Mouse (Mus musculus) c-Kit-positive CD71-positive TER-119-positive erythroid progenitor cells, embryonic 14.5 days (primary cell): ENCODE measurements around the gene Tsfm.

Experiments used
- DNase-seq: peaks from one replicate; pipeline ENCODE4 v3.0.0-alpha.2; 2013; ENCODE audit warnings: low spot score

Tsfm gene

DNA sequence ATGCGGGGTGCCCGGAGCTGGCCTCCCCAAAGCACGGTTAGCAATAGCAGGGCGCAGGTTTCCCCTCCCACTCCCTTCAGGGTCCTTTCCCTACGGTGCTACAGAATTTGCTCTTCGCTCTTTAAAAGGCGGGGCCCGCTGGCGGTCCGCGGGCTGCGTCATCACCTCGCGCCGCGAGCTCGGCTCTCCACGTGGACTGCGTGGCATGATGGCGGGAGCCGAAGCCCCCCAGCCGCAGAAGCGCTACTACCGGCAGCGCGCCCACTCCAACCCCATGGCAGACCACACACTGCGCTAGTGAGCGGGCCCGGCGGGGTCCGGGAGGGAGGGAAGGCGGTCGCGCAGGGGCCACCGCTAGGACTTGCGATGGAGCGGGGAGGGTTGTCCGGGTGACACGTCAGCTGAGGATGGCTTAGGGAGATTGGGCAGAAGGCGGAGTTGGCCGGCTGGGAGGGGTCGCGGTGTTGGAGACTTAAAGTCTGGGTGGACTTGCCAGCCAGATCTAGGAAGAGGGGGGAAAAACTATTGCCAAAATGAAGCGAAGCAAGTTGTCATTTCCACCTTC lies 11.2 kb upstream of the Tsfm start:
- peak; percentile 77 for DNase-seq

DNA sequence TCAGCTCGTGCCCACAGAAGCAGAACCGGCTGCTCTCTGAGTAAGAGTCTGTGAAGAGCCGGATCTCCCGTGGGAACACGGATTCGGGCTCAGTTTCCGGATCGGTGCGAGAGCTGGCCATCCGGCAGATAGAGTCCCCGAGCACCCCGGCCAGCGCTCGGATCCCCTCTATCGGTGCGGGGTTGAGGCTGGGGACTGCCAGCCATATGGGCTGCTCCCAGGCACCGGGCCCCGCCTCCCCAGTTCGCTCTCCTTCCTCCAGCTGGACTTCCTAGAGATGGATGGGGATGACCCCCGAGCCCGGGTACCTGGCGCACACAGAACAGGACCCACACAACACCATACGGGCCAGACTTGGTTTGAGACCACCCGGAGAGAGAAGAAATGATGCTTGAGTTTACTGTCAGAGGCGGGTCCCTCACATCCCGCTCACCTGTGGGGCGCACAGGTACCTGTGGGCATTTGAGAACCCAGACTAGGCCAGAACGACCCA lies 10.7 kb upstream of the Tsfm start, which contains the start of the genes Mettl1 and Eef1akmt3:
Gene Mettl1, plus strand, starts transcription at position 141 of the 493 bp plus-strand sequence.
Gene Eef1akmt3, minus strand, starts transcription at position 240 of the 493 bp plus-strand sequence.
- no peak for DNase-seq

DNA sequence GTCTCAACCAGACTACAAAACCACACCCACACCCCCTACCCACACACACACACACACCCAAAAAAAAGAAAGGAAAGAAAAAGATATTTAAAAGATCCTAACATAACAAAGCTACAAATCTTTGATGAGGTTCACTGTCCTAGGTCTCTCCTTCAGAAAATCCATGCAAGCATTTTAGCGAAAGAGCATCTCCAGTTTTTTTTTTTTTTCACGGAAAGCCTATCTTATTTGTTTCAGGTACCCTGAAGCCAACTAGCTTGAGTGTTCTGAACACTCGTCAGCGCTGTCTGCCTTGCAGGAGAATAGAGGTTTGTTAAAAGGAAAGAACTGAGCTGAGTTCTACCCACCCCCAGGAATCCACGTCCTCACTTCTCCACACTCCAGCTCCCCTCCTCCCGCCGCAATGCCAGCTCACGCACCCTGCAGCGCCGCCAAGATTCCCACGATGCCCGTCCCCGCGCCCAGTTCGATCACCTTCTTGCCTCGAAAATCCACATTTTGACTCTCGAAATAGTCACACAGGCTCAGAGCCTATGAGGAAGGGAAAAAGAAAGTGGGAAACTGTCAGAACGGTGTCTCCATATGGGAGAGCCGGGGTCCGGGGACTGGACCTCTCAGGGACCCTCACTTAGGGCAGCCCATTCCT lies 10.1 kb upstream of the Tsfm start:
- DNase-seq: no peak

DNA sequence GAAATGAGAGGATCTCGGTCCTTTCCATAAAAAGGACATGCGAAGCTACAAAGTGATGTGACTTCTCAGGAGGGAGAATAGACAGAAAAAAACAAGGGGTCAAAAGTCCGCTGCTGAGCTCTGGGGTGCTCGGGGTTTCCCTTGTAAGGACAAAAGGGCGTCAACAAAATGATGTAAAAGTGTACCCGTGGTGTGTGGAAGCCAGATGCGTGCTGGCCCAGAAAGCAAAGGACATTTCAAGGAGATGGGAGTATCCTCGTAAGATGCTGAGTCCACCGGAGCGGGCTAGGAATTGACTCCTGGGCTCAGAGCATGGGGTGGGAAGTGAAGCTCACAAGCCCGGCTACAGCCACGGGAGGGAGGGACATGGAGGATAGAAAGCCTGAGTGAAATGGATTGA lies 7.0 kb upstream of the Tsfm start:
- no peak for DNase-seq

DNA sequence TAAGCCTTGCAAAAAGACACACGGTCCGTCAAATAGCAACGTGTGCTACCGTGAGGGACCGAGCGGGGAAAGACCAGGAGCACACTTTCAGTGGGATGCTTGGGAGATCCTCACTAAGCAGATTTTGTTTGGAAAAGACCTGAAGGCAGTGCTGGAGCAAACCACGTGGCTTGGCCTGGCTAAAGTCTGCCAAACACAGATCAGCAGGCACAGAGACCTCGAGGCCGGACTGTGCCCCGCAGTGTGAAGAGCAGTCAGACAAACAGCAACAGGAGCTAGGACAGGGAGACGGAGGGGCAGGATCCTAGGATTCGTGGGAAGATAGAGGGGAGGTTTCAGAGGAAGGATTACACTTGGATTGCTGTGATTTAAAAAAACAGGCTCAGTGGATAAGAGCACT lies 5.6 kb upstream of the Tsfm start:
- DNase-seq: no peak

GRCm38 (mm10) chr10:127033301-127033741 lies 2.7 kb upstream of the Tsfm start:
- DNase-seq: no peak

GRCm38 (mm10) chr10:127018422-127018821 lies 12.2 kb downstream of the Tsfm start:
- DNase-seq: no peak

DNA sequence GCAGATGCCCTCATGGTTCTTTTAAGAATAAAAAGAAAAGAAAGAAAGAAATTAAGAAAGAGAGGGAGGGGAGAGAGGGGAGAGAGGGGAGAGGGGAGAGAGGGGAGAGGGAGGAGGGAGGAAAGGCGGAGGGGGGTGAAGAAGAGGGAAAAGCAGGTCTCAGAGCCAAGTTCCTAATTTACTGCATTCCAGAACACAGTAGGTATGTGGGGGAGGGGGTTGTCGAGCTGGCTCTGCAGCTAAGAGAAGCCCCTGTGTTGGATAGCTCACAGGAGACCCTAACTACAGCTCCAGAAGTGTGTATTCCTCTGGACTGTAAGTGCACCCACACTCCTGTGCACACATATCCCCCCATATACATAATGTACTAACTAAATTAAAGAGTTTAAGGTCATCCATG lies 13.6 kb downstream of the Tsfm start:
- DNase-seq: no peak

DNA sequence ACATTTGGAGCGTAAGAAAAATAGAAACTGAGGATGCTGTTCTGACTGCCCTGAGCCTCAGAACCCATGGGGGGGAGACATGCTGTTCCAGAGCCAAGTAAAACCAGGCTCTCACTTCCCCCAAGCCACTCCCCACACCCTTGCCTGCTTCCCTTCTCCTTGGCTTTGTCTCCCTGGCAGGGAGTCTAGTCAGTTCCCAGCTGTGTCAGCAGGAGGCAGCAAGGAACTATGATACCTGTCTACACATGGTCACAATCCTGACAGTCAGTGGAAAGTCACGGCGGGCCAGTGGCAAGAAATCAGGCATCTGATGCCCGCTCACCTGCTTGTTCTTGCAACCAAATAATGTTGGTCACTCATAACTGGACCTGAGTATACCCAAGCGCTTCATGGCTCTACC lies 14.2 kb downstream of the Tsfm start:
- no peak for DNase-seq

DNA sequence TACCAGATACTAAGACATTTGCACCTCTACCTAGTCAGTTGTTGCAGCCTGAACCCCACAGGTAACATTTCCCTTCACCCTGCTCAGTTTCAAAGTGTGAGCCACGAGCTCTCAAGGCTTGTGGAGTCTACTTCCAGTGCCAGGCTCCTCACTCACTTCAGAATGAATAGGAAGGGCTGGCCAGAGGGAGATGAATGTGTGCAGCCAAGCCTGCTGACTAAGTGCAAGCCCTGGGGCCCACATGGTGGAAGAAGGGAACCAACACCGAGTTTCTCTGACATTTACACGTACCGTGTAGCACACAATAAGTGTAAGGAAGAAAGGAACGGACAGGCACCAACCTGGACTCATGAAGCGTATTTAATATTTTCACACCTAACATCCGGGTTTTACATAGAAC lies 26.8 kb downstream of the Tsfm start:
- DNase-seq: no peak

DNA sequence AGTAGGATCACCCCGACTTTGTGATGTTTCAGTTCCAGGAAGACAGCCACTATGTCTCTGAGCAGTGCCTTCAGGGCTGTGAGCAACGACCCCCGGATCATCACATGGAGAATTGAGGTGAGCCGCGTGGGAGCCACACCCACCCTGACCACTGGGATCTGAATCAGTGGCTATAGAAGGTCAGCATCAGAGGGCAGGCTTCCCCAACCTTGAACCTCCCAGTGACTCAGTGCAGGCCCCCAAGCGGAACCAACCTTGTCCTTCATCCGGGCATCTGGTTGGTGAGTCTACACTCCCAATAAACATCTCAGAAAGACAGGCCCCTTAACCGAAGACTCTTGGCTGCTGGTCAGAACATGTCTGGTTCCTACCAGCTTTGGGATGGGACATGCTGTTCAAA lies 27.3 kb downstream of the Tsfm start:
- DNase-seq: no peak

DNA sequence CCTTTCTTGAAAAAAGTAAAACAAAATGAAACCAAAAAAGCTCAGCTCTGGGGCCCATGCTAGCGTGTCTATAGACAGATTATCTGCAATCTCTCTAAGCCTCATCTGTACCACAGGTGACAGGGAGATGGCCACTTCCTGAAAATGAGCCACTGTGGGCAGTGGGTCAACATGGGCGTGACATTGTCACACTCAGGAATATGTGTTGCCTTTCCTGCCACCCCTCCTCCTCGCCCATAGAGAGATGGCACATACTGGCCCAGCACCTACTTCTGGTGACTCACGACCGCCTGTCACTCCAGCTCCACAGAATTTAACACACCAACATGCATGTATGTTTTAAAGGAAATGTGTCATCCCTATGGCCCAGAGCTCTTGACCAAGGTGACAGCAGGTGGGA lies 27.9 kb downstream of the Tsfm start:
- DNase-seq: no peak

GRCm38 (mm10) chr10:127002056-127002455 lies 28.6 kb downstream of the Tsfm start:
- no peak for DNase-seq

DNA sequence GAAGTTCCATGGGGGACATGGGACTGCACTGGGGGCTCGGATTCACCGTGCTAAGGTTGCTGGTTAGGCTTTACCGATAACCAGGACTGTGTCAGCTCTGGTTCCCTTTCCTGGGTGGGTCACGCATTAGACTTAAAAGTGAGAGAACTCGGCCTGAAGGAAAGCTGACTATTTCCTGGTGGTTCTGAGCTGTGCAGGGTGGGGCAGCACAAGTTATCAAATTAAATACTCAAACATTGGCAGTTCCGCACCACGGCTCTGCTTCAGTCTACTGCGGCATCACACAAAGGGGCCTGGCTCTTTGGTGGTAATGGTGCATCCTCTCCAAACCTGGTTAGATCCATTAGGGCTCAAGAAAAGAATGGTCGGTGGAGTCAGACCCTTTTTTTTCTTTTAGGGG lies 29.3 kb downstream of the Tsfm start:
- no peak for DNase-seq

DNA sequence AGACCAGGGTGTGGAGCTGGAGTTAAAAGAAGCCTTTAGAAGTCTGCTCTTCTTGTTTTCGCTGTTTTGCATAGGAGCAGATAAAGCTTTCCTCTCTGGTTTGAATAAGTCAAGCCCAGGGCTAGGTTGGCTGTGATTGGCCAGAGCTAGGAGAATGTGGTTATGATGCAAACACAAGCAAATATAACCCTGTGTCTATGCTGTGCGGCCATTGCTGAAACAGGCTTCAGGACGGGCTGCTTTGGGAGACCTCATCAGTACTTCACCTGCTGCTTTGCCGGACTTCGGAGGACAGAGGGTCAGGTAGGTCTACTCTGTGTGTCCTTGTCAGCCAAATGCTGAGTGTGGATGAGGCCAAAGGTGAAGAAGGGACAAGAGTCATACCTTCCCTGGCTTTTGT lies 30.1 kb downstream of the Tsfm start, which contains the start of gene Avil:
Gene Avil, plus strand, starts transcription at position 181 of the 400 bp plus-strand sequence.
- no peak for DNase-seq

GRCm38 (mm10) chr10:126997340-126998113 lies 33.1 kb downstream of the Tsfm start:
- DNase-seq: no peak

DNA sequence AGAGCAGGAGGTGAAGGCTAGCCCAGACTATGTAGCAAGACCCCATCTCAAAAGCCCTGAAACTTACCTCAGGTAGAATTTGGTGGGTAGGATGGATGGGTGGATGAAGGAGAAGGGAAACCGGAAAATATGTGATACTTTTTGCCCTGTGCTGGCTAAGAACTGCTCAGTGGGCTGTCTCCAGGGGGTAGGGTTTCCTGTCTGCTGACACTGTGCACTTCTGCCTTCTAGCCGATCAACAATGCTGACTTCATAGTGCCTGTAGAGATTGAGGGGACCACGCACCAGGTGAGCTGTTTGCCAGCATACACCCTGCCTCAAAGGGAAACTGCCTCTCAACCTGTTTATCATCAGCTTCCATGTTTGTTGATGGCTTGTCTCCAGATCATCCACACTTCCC lies 37.0 kb downstream of the Tsfm start:
- DNase-seq: no peak

- no peak for DNase-seq
Observed at GRCm38 (mm10) chr10:126991676-126992075, 39.0 kb downstream of the Tsfm start.

- DNase-seq: peak; percentile 72
Observed at GRCm38 (mm10) chr10:126990313-126991056, 40.2 kb downstream of the Tsfm start.

- DNase-seq: no peak
Observed at GRCm38 (mm10) chr10:126988513-126989165, 42.0 kb downstream of the Tsfm start.
